Mouse (Mus musculus) C2C12 (cell line): Measurements from ENCODE around the gene Kcns1.

ENCODE experiments used
- CEBPB ChIP-seq: IDR thresholded peaks from one replicate; pipeline ENCODE4 v1.6.1; 2011; ENCODE audit warnings: low read depth, mild to moderate bottlenecking, control low read depth, moderate library complexity
- CTCF ChIP-seq: IDR thresholded peaks from one replicate; pipeline ENCODE4 v1.5.1; 2011; ENCODE audit not compliant: control insufficient read depth, insufficient read depth, insufficient read length
- FOSL1 ChIP-seq: IDR thresholded peaks from one replicate; pipeline ENCODE4 v1.8.0; 2011; ENCODE audit warnings: mild to moderate bottlenecking, low read length; ENCODE audit not compliant: poor library complexity, insufficient read depth, severe bottlenecking
- MAX ChIP-seq: IDR thresholded peaks from one replicate; pipeline ENCODE4 v1.6.1; 2011; ENCODE audit warnings: mild to moderate bottlenecking, control low read depth
- MYOD1 ChIP-seq: IDR thresholded peaks from one replicate; pipeline ENCODE4 v1.6.1; 2011; ENCODE audit warnings: low read depth; ENCODE audit not compliant: control insufficient read depth, insufficient read length
- MYOG ChIP-seq: IDR thresholded peaks from one replicate; pipeline ENCODE4 v1.6.1; 2011; ENCODE audit not compliant: control insufficient read depth, insufficient read length; ENCODE audit errors: extremely low read depth
- USF1 ChIP-seq: IDR thresholded peaks from one replicate; pipeline ENCODE4 v1.6.1; 2011; ENCODE audit warnings: low read depth, mild to moderate bottlenecking, control low read depth, moderate library complexity

- TF ChIP-seq CTCF = no peak
- TF ChIP-seq MAX = no peak
- no peak for TF ChIP-seq CEBPB
- TF ChIP-seq FOSL1 = no peak
- TF ChIP-seq USF1 = no peak
- no peak for TF ChIP-seq MYOG
- TF ChIP-seq MYOD1 = no peak
Observed at GRCm38 (mm10) chr2:164177831-164178230, 6.9 kb upstream of the Kcns1 start.
